Mouse (Mus musculus) activated CD4-positive, CD25-positive, alpha-beta regulatory T cell, adult 4 months (primary cell): ENCODE measurements around the gene Rhobtb1. TPM values are rescaled to one million over a fixed set of nuclear protein-coding genes. Genes with fewer than 3 reads are reported as not detected.

Experiments used
- ATAC-seq: one replicate; pipeline ENCODE4 v1.8.0; 2017
- polyA plus RNA-seq, 2 experiments: library from polyadenylated mRNA; unstranded; fragments of 100-300 nt; shearing (Covaris generic); gene quantifications; one replicate each; pipeline ENCODE4 v1.2.1; 2017

The Rhobtb1 gene
- polyA plus RNA-seq, 2 experiments from 2014 or later = not detected

DNA sequence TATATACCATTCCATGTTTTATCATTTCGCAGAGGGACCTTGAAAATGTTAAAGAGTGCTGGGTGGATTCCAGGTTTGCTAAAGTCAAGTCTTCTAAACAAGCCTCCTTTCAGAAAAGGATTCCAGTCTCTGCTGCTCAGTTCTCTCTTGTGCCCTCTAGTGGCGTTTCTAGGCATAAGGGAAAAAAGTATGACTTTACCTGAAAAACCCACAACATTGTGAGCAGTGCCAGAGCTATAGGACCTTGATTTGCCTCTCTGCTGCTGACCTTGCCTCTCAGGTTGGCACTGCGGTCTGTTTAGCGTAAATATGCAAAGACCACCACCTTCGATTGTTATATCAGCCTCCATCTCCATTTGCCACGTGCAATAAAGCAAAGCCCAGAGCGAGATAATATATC is 13.9 kb downstream of the Rhobtb1 start:
- no peak for ATAC-seq

DNA sequence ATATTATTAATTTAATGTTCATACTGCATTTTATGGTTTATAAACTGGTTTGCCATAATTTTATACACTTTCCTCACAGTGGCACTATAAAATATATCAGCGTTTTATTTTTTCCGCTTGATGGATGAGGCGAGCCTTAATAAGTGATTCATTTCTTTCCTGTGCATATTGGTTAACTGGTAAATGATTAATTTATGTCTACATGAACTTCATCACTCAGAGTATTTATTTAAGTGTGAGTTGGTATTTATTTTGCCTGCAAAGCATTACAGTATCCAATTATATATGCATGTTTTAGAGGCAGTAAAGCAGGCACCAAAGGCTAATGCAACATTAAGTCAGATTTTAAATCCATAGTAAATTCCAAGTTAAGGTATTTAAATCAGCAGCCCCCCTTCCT is 14.6 kb downstream of the Rhobtb1 start:
- no peak for ATAC-seq

DNA sequence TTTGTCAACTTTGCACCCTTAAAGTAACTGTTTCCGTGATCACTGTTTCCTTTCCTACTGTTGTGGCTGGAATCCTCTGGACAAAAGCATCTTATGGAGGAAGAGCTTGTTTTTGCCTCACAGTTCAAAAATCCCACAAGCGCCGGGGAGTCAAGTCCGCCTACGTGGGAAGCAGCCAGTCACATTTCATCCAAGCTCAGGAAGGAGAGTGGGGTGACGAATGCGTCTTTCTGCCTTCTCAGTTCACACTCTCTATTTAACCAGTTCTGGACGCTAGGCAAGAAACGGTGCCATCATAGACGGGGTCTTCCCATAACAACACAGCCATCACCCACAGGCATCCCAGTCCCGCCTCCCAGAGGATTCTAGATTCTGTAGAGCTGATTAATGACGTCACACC is 15.3 kb downstream of the Rhobtb1 start:
- no peak for ATAC-seq

DNA sequence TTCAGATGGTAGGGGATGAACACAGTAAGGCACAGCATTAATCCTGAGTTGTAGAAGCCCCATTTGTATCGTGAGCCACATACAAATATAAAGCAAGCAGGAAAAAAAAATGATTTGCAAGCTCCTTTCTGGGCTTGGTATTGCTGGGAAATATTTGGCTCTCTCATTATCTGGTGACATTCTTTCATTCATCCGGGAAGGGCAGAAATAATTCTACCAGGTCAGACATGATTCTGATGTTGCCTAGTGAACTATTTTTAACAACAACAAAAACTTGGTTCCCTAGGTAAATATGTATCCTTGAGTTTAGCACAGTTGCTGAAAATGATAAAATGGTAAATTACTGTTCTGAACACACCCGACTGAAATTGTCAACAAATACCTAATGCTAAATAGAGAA is 21.2 kb downstream of the Rhobtb1 start:
- no peak for ATAC-seq

DNA sequence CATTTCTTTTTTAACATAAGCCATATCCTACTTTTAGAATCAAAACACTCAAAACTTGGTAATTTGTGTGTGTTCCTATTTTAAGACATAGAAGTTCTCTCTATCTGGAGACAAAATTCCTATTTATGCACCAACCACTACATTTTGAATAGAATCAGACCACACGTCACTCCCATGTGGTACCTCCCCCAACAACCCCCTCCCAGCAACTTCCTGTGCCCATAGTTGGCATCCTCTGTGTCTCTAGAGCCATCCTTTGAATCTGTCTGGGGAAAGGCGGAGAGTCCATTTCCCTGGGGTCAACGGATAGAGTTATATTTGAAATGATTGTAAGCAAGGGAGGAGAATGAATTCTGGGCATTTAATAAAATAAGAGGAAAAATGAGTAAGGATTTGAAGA is 24.9 kb downstream of the Rhobtb1 start:
- ATAC-seq = no peak

DNA sequence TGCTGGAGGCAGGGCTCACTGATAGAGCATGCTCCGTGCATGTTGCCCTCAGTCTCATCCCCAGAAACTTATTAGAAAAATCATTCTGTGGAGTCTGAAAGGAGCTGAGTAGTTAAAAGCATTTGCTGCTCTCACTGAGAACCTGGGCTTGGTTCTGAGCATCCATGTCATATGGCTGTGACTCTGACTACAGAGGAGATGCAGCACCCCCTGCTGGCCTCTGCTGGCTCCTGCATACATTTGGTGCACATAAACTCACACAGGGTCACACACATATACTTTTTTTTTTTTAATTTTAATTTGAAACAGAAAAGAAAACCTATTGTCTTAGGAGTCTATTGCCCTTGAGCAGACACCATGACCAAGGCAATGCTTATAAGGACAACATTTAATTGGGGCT is 28.1 kb downstream of the Rhobtb1 start:
- no peak for ATAC-seq

DNA sequence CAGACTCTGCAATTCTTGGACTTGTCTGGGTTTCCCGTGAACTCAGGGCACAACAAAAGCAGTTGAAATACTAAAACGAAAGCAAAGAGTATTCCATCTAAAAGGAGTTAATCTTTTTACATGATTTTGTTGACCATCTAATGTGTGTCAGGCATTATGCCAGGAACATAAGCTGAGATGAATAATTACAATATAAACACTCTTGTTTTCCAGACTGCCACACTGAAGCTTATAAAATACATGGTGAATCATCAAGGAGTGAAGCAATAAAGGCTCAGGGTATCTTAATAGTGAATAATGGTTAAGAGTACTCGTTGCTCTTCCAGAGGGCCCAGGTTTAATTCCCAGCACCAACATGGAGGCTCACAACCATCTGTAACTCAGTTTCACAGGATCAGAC is 29.8 kb downstream of the Rhobtb1 start:
- ATAC-seq = no peak

DNA sequence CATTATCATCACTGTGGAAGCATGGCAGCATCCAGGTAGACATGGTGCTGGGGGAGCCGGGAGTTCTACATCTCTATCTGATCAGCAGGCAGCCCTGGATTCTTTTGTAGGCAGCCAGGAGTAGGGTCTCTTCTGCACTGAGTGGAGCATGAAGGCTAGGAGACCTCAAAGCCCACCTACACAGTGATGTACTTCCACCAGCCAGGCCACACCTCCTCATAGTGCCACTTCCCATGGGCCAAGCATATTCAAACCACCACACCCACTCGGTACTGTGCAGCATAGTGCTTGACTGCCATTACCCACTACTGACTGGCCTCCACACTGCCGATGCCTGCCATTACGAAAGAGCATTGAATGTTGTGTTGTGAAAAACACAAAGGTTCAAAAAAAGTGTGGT is 33.7 kb downstream of the Rhobtb1 start:
- ATAC-seq = no peak

DNA sequence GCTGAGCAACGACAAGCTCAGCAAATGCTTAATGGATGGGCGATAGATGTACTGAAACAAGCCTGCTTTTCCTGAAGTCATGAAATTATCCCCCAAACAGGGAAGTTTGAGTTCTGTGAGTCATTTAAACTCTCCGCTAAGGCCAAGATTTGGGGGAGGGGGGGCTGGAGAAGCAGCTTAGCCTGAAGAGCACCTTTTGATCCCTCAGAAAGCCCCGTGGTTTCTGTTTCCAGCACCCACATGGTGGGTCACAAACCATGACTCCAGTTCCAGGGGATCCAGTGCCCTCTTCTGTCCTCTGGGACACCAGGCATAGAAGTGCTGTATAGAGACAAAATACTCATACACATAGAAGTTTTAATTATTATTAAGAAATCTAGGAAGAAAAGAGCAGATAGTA is 34.2 kb downstream of the Rhobtb1 start:
- no peak for ATAC-seq

DNA sequence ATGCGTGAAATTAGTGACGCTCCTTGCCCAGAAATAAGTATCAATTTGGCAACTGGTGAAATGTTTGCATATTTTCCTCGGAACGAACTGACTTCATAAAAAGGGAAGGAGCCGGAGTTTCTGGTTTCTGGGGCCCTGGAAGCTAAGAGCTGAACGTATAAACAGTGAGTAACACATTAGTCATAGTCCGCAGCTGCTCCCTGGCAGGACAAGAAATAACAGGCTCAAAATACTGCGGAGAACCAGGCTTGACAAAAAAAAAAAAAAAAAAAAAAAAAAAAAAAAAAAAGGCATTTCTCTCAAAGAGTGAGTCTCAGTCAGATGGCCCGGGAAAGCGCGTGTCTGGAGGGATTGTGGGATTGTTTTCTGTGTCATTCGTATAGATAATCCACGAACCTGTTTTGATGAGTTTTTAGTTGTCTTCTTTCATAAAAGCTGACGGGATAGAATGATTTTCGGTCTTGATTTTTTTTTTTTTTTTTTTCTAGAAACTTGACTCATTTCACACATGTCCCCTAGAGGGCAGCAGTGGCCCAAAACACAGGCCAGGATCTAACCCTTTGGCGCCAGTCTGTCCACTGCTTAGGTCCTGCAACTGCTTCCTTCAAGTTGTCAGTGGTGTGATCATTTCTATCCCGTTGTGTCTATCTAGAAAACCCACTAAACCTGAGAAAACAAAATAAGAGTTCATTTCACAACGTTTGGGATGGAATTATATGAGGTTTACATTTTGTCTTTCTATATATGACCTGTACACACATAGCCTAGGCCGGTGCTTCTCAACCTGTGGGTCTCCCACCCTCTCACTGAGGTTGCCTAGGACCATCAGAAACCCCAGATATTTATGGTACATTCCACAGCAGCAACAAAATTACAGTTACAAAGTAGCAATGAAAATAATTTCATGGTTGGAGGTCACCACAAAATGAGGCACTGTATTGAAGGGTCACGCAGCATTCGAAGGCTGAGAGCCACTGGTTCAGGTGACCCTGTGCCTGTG is 35.0 kb downstream of the Rhobtb1 start:
- no peak for ATAC-seq

DNA sequence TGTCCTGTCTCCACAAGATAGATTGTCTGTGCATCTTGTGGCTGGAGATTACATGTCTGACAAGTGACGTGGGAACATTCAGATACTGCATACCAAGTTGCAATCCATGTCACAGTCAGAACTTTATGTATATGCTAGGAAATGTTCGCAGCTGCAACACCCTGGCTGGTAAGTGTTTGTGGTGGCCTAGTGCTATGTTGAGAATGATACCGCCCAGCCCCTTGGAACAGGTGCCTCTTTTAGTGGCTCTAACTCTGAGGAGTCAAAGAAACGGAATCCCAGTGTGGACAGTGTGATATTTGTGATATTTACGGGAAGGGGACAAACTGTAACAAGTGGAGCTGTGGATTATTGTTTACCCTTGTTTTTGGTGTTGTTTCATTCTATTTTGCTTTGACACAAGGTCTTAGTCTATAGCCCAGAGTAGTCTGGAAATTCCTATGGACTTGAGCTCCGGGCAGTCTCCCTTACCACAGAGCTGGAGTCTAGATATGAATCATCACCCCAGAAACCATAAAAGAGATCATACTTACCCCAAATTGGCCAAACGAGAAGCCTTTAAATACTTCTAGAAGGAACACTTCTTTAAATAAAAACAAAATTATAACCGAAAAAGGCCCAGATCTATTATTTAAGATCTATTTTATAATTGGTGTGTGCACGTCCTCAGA is 36.7 kb downstream of the Rhobtb1 start:
- ATAC-seq = no peak

DNA sequence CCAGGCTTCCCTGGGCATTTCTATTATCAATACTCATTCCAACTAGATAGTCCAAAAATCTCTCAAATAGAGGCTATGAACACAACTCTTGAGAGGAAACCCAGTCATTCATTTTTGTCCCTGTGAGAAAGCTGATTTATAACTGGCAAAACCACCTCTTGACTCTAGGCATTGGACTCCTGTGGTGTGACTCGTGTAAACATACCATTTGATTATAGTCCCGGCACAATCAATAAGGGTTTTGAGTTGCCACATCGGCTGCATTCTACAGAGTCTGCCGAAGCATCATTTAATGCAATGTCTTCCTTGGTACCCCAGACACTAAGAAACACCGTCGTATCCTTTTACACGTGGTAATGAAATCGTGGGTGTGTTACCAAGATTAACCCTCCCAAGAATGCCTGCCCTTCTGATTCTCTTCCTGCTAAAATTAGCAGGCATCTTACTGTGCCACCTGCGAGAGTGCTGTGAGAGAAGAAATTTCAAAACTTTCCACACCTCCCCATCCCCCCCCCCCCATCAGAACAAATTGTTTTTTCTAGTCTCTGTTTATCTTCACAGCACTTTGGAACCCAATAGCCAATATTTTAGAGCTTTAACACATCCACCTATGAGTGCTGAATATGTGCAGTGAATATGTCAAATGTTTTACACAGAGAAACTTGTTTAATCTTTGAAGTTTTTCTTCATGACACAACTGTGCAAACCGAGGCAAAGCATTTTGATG is 39.4 kb downstream of the Rhobtb1 start:
- no peak for ATAC-seq

DNA sequence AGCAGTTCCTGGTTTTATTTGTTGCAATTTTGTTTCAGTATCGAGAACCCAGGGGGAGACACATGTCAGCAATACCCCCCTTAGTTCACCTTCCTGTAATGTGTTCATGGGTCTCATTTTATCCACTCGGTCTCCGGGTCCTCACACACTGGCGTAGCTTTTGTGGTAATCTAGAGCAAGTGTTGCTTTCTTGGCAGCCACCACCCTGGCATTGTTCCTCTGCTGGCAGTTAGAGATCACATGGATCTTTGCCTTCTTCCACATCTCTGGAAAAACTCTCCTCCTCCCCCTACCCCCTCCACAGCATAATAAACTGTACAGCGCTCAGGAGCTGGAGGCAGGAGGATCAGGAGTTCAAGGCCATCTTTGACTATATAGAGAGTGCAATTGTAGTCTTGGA is 41.0 kb downstream of the Rhobtb1 start:
- no peak for ATAC-seq

DNA sequence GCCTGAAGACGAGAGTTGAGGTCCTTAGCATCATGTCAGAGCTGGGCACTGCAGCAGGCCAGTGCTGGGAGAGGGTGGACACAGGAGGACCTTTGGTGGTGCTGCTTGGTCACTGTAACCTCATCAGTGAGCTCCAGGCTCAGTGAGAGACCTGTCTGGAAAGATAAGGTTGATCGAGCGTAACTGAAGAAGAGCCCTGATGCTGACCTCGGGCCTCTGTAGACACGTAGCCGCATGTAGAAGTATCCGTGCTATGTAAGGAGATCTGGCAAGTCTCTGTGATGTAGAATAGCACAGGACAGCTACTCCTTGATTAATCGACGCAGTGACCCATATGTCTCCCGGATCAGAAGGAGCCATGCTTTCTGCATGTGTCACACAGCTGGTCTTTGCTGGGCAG is 42.5 kb downstream of the Rhobtb1 start:
- ATAC-seq = no peak

DNA sequence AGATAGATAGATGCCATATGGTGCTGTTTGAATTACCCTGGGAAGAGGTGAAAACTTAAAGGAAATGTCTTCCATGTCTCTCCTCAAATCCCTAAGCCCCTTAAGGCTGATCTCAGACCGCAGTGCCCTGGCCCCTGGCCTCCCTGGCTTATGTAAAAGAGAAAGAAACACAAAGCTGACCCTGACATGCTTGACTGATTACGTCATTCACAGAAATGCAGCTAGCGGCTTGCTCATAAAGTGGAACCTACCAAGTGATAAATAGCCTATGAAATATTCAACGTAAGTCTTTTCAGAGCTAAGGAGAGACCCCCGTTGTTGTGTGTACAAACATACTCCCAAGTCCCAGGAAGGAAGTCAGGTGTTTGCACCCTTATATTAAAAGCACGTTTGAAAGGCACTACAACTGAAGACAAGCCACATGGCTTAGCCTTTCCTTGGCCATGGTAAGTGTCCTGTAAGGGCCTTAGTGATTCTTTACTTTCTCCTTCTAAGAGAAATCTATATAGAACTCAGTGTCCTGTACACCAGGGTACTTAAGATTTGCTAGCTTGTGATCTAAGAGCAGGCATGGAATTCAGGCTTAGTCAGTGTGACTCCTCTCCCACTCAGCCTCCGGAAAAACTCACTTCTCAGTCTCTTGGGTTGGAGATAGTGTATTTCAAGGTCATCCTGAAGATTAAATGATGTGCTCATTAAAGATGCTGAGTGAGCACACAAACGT is 53.6 kb downstream of the Rhobtb1 start:
- no peak for ATAC-seq

DNA sequence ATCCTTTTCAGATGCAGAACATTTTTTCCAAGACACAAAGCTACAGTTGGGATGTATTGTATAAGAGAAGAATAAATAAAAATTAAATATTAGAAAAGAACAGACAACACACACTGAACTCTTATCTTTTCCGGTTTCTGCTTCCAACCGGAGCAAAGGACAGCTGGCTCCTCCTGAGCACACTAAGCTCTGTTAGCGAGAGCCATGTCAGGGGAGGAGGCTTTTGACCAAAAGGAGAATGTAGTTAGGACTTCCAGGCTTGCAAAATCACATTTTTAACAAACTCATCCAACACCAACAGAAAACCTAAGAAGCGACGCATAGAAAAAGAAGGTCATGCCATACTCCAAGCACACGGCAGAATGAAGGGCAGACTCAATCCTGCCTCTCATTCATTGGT is 54.8 kb downstream of the Rhobtb1 start:
- no peak for ATAC-seq

DNA sequence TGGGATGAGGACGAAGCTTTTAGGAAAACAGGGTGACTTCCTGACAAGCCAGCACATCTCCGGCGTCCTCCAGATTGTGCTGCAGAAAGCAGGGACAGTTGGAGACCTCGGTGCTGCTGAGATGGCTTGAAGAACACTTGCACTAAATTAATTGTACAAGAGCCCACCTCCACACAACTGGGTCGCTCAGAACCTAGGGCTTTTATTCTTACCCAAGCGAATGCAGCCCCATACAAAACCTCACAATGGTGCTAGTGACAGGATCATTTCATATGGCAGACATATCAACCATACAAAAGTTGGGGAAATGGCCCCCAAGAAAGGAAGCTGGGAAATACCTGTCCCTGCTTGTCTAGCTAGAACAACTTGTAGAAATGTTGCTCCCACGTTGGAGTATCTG is 56.2 kb downstream of the Rhobtb1 start:
- no peak for ATAC-seq

DNA sequence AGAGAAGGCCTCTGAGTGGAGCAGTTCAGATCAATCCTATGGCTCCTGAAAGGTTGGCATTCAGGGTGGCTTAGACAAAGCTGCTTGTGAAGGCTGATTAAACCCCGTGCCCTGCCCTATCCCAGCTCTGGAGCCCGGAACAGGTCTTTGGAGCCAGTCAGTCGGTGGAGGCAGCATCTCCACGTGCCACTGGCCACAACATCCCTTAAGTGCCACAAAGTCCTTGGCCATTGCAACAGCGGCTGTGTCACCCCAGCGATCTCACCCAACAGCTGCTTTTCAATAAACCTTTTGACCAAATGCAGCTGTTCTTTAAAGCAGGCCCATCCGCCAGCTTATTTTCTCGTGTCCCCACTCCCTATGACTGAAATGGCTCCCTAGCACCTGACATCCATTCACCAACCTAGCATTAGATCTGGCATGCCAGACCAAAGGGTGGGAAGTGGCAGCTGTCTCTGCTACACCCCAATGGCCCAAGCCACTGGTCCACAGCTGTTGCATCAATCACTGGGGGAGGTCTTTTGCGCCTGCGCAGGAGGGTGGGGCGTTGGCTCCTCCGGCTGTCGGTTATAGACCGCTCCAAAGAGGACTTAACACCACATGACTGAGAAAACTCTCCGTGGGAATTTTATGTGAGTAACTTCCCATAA is 56.9 kb downstream of the Rhobtb1 start:
- no peak for ATAC-seq

DNA sequence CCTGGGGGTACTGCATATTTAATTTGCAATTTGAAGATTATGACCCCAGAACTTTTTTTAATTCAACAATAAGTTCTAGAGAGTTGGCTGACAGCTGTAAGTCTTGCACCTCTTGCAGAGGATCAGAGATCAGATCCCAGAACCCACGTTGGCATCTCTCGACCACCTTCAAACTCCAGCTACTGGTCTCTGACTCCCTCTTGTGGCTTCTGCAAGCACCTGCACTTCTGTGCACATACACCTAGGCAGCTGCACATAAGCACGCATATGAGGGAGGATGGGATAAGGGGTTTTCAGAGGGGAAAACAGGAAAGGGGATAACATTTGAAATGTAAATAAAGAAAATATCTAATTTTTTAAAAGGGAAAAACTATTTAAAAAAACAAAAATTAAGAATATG is 57.5 kb downstream of the Rhobtb1 start:
- no peak for ATAC-seq

DNA sequence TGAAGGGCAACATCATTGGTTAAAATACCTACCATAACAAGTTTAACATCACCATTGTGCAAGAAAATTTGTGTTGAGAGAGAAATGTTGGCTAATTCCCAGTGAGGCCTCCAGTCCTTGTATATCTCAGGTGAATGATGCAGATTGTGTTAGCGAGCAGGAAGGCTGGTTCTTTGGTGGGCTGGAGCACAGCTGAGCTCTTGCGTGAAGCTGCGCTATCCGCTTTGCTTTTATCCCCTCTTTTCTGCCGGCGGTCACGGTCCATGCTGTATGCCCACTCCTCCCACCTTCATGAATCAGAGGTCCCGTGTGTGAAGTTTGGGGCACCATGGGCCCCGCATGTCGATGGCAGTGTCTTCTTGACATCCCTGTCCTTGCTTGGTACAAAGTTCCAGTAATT is 58.8 kb downstream of the Rhobtb1 start:
- ATAC-seq = no peak

DNA sequence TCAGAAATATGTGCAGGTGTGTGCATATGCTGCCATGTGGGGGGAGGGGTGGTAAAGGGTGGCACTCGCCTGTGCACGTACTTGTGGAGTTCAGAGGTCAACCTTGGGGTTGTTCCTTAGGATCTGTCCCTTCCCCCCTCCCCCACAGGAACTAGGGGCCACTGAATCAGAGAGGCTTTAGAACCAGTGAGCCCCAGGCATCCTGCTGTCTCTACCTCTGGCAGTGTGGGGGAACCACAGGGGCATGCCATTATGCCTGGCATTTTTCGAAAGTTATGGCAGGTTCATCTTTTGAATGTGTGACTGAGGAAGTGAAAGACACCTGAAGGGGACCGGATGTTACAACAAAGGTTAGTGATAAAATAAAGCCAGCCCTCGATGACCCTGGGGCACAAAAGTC is 59.4 kb downstream of the Rhobtb1 start:
- no peak for ATAC-seq

DNA sequence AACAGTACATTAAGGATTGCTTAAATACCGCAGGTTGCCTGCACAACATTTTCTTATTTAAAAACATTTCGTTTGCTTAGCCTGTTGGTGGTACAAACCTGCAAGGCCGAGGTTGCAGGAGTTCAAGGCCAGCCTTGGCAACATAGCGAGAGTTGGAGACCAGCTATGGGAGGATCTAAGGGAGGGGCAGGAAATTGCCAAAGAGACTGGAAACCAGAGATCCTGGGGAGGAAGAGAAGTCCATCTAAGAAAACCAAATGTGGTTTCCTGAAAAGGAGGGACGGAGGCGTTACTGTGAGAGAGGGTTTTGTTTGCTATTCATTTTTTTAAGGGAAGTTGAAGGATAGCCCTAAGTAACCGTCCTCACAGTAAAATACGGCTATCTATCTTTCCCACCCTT is 60.3 kb downstream of the Rhobtb1 start:
- ATAC-seq = no peak
